Comparison of ENCODE assay signal across 11 mouse cellular contexts in genomic region chr12:21321170-21321569, GRCm38 (mm10).
"Had no signal": no experiment of that assay in that cellular context is flagged by ENCODE, and none has a peak within 500 bp of the region (broad histone marks: within the 10 kb centered on the region; RNA-seq: fewer than 3 reads in every experiment).

No protein-coding gene starts in this region.

- H3K9ac ChIP-seq: liver, embryonic 12.5 days; liver, embryonic 15.5 days had no signal

- DNase-seq: layer of hippocampus, postnatal 36 days; lung, postnatal 4 days; midbrain, embryonic 14.5 days; thymus, adult 18-20 months; thymus, postnatal 36 days had no signal

- ATAC-seq: inflammation-experienced regulatory T-cells, adult 6 months; intestine, embryonic 16.5 days; liver, embryonic 12.5 days had no signal

- H3K4me2 ChIP-seq: liver, embryonic 12.5 days; liver, embryonic 15.5 days; midbrain, embryonic 11.5 days had no signal

- H3K27ac ChIP-seq: left cerebral cortex, adult 2 months; liver, embryonic 12.5 days; liver, embryonic 15.5 days had no signal

- H3K27me3 ChIP-seq: liver, embryonic 12.5 days; liver, embryonic 15.5 days had no signal

- H3K9me3 ChIP-seq: liver, embryonic 12.5 days; liver, embryonic 15.5 days had no signal

- H3K4me3 ChIP-seq: left cerebral cortex, adult 2 months; liver, embryonic 12.5 days; liver, embryonic 15.5 days had no signal
